Mouse (Mus musculus) lung, embryonic 16.5 days (tissue): Measurements from ENCODE around the gene Ambn. TPM values are rescaled to one million over a fixed set of nuclear protein-coding genes. Genes with fewer than 3 reads are reported as not detected.

Experiments
- ATAC-seq: fragments of 200-750 bp; cut with Nextera tagmentation; 2 replicates; pipeline ENCODE4 v1.8.0; 2017; ENCODE audit warnings: low read depth, mild to moderate bottlenecking, moderate library complexity
- H3K27ac ChIP-seq: fragments of 300-500 bp; sonication (generic); 2 replicates; pipeline ENCODE4 v1.5.1; 2014; ENCODE audit warnings: mild to moderate bottlenecking, control low read depth, low read length
- H3K27me3 ChIP-seq: fragments of 300-500 bp; sonication (generic); 2 replicates; pipeline ENCODE4 v1.6.1; 2014; ENCODE audit warnings: low read depth, low read length, mixed read lengths; ENCODE audit not compliant: control insufficient read depth, insufficient read depth
- H3K36me3 ChIP-seq: fragments of 300-500 bp; sonication (generic); 2 replicates; pipeline ENCODE4 v1.6.1; 2014; ENCODE audit warnings: low read length; ENCODE audit not compliant: control insufficient read depth, insufficient read depth
- H3K4me1 ChIP-seq: fragments of 300-500 bp; sonication (generic); replicated peaks from 2 replicates; pipeline ENCODE4 v1.6.1; 2014; ENCODE audit warnings: low read length, mixed read lengths; ENCODE audit not compliant: control insufficient read depth, insufficient read depth
- H3K4me2 ChIP-seq: fragments of 300-500 bp; sonication (generic); 2 replicates; pipeline ENCODE4 v1.6.1; 2014; ENCODE audit warnings: low read depth, low read length, control low read depth
- H3K4me3 ChIP-seq: fragments of 300-500 bp; sonication (generic); 2 replicates; pipeline ENCODE4 v1.5.1; 2014; ENCODE audit warnings: mild to moderate bottlenecking, low read length, control low read depth
- H3K9ac ChIP-seq: fragments of 300-500 bp; sonication (generic); 2 replicates; pipeline ENCODE4 v1.6.1; 2014; ENCODE audit warnings: low read length, control low read depth
- H3K9me3 ChIP-seq: fragments of 300-500 bp; sonication (generic); 2 replicates; pipeline ENCODE4 v1.6.1; 2016; ENCODE audit warnings: low read length; ENCODE audit not compliant: control insufficient read depth
- WGBS: fragments of 180-500 bp; shearing (Covaris S2); extraction: QIAGEN DNeasy Blood & Tissue Kit; methylation state at CpG from one replicate; pipeline ENCODE4 v1.1.7; 2014; 5-methylcytosine and 5-hydroxymethylcytosine counted together
- polyA plus RNA-seq: library from polyadenylated mRNA; unstranded; fragments of >200 nt; fragmentation: Nextera tagmentation; extraction: Ambion mirVana; gene quantifications from 2 replicates; pipeline ENCODE4 v1.2.1, GENCODE M21; 2015

The Ambn gene
- polyA plus RNA-seq, 1 experiment from 2014 or later, result not detected

DNA sequence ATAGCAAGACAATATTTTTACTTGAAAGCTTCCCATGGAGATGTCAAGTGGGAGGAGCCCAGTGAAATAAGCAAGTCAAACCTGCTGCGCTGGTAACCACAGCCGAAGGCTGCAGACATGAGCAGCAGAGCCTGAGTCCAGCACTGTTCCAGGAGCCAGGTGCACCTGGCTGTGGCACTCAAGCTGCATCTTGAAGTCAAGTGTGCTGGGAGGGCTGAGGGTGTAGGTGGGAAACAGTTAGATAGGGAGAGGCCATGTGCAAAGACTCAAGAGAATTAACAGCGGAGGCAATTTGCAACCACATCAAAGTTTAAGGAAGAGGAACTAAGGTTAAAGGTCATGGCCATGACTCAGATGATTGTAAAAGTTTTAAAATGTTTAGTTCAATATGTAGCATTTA, 44.0 kb downstream of the Ambn start:
- no peaks in the 10 kb centered on the region for H3K4me1 ChIP-seq
- no peaks in the 10 kb centered on the region for H3K9me3 ChIP-seq
- WGBS, result 53% methylated on average over 3 of the region's 3 CpGs
- peak; percentile 84 for ATAC-seq
- no peaks in the 10 kb centered on the region for H3K27me3 ChIP-seq
- no peak overlapping the region for H3K4me3 ChIP-seq
- H3K9ac ChIP-seq, result no peak overlapping the region
- H3K36me3 ChIP-seq, result no peaks in the 10 kb centered on the region
- H3K27ac ChIP-seq, result no peak overlapping the region
- no peak overlapping the region for H3K4me2 ChIP-seq

DNA sequence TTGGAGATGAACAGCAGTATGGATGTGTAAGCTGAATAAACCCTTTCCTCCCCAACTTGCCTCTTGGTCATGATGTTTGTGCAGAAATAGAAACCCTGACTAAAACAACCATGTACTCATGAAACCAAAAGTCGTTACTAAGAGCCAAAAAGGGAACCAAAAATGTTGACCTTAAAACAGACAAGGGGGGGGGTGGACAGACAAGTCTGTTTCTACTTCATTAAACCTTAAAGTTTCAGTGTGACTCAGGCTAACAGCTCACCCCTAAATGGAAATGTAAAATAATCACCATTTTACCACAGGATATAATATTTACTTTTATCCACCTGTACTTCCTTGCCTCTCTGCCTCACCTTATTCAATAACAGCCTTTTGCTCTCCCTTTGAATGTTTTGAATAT, 52.8 kb downstream of the Ambn start:
- 50% methylated on average over 1 of the region's 1 CpGs for WGBS

DNA sequence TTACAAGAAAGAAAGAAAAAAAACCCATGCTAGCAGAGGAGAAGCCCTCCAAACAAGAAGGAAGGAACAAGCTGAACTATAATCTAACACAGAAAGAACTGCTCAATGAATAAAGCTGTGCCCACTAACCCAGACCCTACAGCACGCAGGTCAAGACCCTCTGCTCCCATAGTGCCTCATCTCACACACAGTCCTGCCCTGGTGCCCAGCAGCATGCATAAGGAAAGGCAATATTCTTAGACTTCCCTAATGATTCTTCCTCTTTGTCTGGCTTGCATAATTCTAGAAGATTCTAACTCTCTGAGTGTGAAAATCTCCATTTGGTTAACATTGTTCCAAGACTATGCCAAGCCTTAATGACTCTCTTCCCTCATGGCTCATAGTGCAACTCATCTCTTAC, 53.2 kb downstream of the Ambn start:
- Histone ChIP-seq H3K9ac (no peak overlapping the region), H3K36me3 (no peaks in the 10 kb centered on the region)
- WGBS, result 84% methylated on average over 1 of the region's 1 CpGs

More for the DNA sequence above, 52.8 kb downstream of the Ambn start:
- H3K4me2 ChIP-seq, result no peak overlapping the region
- no peak for ATAC-seq
- no peaks in the 10 kb centered on the region for H3K27me3 ChIP-seq
- H3K27ac ChIP-seq, result no peak overlapping the region
- H3K4me1 ChIP-seq, result no peaks in the 10 kb centered on the region
- H3K9ac ChIP-seq, result no peak overlapping the region
- no peak overlapping the region for H3K4me3 ChIP-seq
- no peaks in the 10 kb centered on the region for H3K9me3 ChIP-seq
- H3K36me3 ChIP-seq, result no peaks in the 10 kb centered on the region

More for the DNA sequence above, 53.2 kb downstream of the Ambn start:
- H3K4me3 ChIP-seq, result no peak overlapping the region
- H3K27me3 ChIP-seq, result no peaks in the 10 kb centered on the region
- H3K27ac ChIP-seq, result no peak overlapping the region
- H3K4me2 ChIP-seq, result no peak overlapping the region
- no peaks in the 10 kb centered on the region for H3K9me3 ChIP-seq
- no peaks in the 10 kb centered on the region for H3K4me1 ChIP-seq
- ATAC-seq, result no peak

Other genes with a start within 250 kb of the Ambn start
- gene Gm7714, start 187.1 kb upstream of the Ambn start, polyA plus RNA-seq, result not detected in 2 replicates
- not detected in 2 replicates for gene Prol1, start 138.7 kb upstream of the Ambn start, polyA plus RNA-seq
- not detected in 2 replicates for gene Amtn, start 79.9 kb upstream of the Ambn start, polyA plus RNA-seq
- not detected in 2 replicates for gene Enam, start 32.0 kb downstream of the Ambn start, polyA plus RNA-seq
- gene Jchain, start 71.9 kb downstream of the Ambn start, polyA plus RNA-seq, result 0.10 TPM in 1 of 2 replicates, not detected in the other
- gene Utp3, start 98.5 kb downstream of the Ambn start, polyA plus RNA-seq, result 60.5 and 63.9 TPM in 2 replicates
- gene Rufy3, start 109.0 kb downstream of the Ambn start, polyA plus RNA-seq, result 8.7 and 9.1 TPM in 2 replicates
- gene Grsf1, start 220.2 kb downstream of the Ambn start, polyA plus RNA-seq, result 30.8 and 47.7 TPM in 2 replicates